Mouse (Mus musculus): ENCODE measurements around the gene Cdr1. TPM values are rescaled to one million over a fixed set of nuclear protein-coding genes. Genes with fewer than 3 reads are reported as not detected.

Gene Cdr1
- total RNA-seq (2021), result not detected

DNA sequence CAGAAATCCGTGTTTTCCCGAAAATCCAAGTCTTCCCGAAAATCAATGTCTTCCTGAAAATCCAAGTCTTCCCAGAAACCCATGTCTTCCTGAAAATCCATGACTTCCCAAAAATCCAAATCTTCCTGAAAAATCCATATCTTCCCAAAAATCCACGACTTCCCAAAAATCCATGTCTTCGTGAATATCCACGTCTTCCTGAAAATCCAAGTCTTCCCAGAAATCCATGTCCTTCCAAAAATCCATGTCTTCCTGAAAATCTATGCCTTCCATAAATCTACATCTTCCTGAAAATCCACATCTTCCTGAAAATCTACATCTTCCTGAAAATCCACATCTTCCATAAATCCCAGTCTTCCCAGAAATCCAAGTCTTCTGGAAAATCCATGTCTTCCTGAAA lies at the start of gene Cdr1:
Cdr1 (minus strand) TSS at position 101 of the 400 bp plus-strand sequence.
- DNase-seq (ENCODE audit: extremely low spot score in 1 of 2, low spot score in 1 of 2), result no peak

DNA sequence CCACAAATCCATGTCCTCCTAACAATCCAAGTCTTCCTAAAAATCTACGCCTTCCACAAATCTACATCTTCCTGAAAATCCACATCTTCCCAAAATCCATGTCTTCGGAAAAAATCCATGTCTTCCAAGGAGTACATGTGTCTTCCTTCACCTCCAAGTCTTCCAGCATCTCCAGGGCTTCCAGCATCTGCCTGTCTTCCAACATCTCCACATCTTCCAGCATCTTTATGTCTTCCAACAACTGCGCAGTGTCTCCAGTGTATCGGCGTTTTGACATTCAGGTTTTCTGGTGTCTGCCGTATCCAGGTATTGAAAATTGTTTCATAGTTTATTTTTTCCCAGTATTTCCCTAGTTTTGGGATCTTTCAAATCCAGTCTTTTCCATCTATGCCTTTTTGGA lies 511 bp upstream of the Cdr1 start:
- DNase-seq (ENCODE audit: extremely low spot score in 1 of 2, low spot score in 1 of 2), result no peak

DNA sequence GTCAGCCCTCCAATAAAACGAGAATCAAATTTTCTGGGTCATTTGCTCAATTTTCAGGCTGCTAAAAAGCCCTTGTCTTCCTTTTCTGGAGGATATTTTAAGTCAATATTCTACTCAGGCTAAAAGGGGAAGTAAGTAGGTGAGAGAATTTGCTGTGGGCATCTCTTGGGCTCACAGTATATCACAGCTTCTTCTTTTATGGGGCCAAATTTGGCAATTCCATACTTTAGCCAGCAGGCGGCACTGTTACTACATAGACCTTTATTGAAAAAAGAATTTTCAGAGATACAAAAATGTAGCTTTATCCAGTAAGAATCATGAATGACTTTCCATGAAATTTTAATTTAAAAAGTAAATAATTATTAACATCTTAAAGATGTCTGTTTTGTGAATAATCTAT lies 18.8 kb downstream of the Cdr1 start:
- DNase-seq (ENCODE audit: extremely low spot score in 1 of 2, low spot score in 1 of 2), result peak in 1 of 2 experiments; percentile 53

DNA sequence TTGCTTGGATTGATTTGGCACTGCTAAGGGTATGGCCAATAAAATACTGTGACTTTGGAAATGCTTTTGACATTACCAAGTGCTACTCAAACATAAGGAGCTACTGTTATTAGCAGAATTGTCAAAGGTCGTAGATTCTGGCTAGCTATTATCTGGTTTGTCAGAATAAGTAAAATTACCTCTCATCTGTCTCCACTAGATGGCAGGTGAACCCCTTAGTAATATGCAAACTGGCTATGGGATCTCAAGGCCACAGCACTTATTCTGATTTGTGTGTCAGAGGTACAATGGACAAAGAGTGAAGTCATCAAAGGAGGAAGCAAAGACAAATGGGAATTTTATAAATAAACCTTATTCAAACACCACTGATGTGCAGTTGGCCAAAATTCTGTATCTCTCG lies 24.1 kb downstream of the Cdr1 start:
- no peak for DNase-seq (ENCODE audit: extremely low spot score in 1 of 2, low spot score in 1 of 2)

DNA sequence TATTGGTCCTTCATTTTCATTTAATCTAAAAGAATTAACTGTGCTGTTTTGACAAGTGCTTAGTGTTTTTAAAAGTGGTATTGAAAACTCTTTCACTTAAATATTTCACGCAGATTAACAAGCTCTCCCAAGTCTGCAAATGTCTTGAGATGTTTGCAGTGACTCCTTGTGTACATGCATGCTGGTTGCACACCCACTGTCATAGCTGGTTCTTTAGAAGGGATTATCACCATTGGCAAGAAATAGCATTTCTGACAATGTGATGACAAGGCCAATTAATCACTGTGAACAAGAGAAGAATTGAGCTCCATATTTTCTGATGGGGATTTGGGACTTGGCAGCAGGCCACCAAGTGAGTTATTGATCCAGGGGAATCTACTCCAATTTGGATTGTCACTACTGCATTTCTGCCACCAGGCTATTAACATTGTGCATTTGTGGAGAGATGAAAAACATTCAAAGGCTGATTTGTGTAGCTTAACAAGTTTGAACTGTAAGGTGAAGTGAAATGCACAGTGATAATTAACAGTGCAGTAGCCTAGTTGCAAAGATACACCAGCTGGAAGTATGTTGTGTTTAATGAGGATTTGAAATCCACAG lies 30.6 kb downstream of the Cdr1 start:
- DNase-seq (ENCODE audit: extremely low spot score in 1 of 2, low spot score in 1 of 2), result no peak

DNA sequence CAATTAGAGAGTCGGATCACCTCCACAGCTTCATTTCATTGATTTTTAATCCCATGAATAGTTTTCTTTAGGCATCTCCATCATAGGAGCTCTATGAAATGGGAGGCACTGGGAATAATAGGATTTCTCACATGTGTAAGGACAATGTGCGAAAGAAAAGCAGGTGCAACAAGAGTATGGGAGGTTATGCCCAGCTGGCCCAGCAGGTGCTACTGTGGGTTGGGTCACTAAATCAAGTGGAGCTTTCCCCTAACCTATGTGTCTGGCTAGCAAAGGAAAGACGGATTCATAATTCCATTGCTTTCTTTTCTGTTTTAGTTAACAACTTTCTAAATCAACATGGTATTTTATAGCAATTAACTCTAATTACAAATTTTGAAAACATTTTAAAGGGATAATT lies 31.1 kb downstream of the Cdr1 start:
- DNase-seq (ENCODE audit: extremely low spot score in 1 of 2, low spot score in 1 of 2), result no peak

DNA sequence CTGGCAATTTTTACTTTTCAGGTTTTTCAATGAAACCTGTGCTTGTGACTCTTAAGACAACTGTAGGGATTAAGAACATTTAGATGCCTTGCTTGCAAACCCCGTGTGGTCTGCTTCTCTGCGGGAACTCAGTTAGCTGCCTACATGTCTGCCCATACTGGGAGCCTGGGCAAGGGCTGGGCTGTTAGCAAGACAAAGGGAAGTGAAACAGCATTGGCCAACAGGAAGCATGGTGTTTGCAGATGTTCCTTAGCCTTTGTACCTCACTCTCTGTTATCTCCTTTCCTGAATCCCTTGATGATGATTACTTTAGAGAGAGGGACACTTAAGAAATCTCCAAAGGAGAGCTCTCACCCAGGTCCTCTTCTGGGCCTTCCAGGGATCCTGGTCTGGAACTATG lies 38.8 kb downstream of the Cdr1 start:
- no peak for DNase-seq (ENCODE audit: extremely low spot score in 1 of 2, low spot score in 1 of 2)

DNA sequence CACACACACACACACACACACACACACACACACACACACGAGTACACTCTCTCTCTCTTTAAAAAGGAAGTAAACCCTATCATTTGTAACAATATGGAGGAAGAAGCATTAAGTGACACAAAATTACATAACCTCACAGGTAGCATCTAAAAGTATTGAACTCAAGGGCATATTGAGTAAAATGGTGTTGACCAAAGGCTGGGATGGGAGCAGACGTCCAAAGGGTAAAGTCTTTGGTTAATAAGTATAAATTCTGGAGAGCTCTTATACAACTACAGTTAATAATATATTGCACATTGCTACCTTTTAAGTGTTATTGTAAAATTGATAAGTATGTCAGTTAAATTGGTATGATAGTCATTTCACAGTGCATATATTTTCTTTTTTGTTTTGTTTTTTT lies 39.9 kb downstream of the Cdr1 start:
- no peak for DNase-seq (ENCODE audit: extremely low spot score in 1 of 2, low spot score in 1 of 2)

DNA sequence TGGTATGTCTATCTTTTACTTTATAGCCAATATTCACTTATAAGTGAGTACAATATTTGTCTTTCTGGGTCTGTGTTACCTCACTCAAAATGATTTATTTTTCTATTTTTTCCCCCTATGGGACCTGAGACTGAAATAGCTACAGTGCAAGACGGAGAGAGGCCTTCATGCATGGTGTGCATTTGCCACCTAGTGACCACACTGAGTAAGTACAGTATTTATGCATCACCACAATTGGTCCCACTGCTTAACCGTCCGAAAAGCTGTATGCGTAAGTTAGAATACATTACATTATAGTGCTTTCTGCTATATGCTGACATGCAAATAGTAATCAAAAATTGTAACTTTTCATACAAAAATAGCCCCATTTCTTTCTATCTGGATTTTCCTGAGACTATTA lies 50.8 kb downstream of the Cdr1 start:
- DNase-seq (ENCODE audit: extremely low spot score in 1 of 2, low spot score in 1 of 2), result no peak

Small RNA genes lying within 50 kb of the gene (microRNA-seq; reads per million reads assigned to microRNA genes)
- 0 reads per million in 2 experiments for gene Gm24396
